In the genomic region with DNA sequence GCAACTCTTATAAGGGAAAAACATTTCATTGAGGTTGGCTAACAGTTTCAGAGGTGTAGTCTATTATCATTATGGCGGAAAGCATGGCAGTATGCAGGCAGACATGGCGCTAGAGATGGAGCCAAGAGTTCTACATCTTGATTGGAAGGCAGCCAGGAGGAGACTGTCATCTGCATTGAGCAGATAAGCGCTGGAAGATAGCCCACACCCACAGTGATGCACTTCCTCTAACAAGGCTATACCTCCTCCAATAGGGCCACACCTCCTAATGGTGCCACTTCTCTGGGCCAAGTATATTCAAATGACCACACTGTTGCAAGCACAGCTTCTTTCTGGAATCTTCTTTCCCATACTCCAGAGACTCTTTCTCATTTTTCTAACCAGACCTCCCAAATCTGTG, we compare ENCODE assay signal across 15 mouse cellular contexts.
DNase-seq lines count a peak whose midpoint lies in the region; ATAC-seq and TF ChIP-seq lines count a peak whose summit lies in the region.
"Had no signal": no experiment of that assay in that cellular context is flagged by ENCODE, and none has a peak within 500 bp of the region (broad histone marks: within the 10 kb centered on the region; RNA-seq: fewer than 3 reads in every experiment).

No protein-coding gene starts in this region.

- peak; percentile 37 to 51 for DNase-seq in cerebellum, postnatal 10 days
- DNase-seq in cerebellum, adult 11 months, result no peak
- DNase-seq in G1E (ENCODE audit: low spot score), result no peak
- peak; percentile 35 for DNase-seq in liver
- peak; percentile 28 for DNase-seq in lung, postnatal 14 days
- no peak for DNase-seq in testis, postnatal 10 days (ENCODE audit: low spot score)
- DNase-seq in cerebellum, adult 11-12 months, result no peak
- no peak for DNase-seq in adrenal gland, postnatal 36 days
- DNase-seq: adrenal gland, adult 2 months; embryo, embryonic 11 days; heart, adult 18-20 months; kidney, postnatal 4 days had no signal

- H3K4me1 ChIP-seq in G1E (ENCODE audit: insufficient read depth, low read depth, low read length), result peaks cover 5% of the 10 kb centered on the region
- H3K4me1 ChIP-seq: neural tube, embryonic 12.5 days had no signal

- H3K9me3 ChIP-seq in G1E (replicated peaks), result no peaks in the 10 kb centered on the region; the same call in 1 of the 2 replicates
- H3K9me3 ChIP-seq: neural tube, embryonic 12.5 days had no signal

- H3K27me3 ChIP-seq in G1E (ENCODE audit: insufficient read depth, low read length), result no peaks in the 10 kb centered on the region
- H3K27me3 ChIP-seq: neural tube, embryonic 12.5 days had no signal

- H3K4me3 ChIP-seq in G1E (ENCODE audit: low read depth, low read length), result no peak overlapping the region
- H3K4me3 ChIP-seq: erythroblast, embryonic 14.5 days; neural tube, embryonic 12.5 days had no signal

- no peaks in the 10 kb centered on the region for H3K36me3 ChIP-seq in G1E (replicated peaks)
- H3K36me3 ChIP-seq: neural tube, embryonic 12.5 days had no signal

- TF ChIP-seq CTCF in G1E (IDR thresholded peaks at IDR 0.05; ENCODE audit: low read depth, low read length), result no peak

- ATAC-seq in G1E (ENCODE audit: extremely low read depth, insufficient number of reproducible peaks, low FRiP score, poor library complexity, severe bottlenecking), result peak; percentile 80
- ATAC-seq: midbrain, embryonic 16.5 days had no signal

Comparison
In these comparisons a context has a peak if more than half of its experiments do, and no peak if none do; other contexts are left out.
1. DNase-seq: peak in cerebellum, postnatal 10 days (2 of 2), liver (single experiment) and lung, postnatal 14 days (single experiment); none in cerebellum, adult 11 months (single experiment), G1E (single experiment), testis, postnatal 10 days (single experiment), cerebellum, adult 11-12 months (single experiment) and adrenal gland, postnatal 36 days (0 of 2).